Mouse (Mus musculus) inflammation-experienced regulatory T-cells, adult 6 months (primary cell): ENCODE measurements at regions not wholly inside any gene's neighbourhood (a gene's known extent, or its start where the extent isn't known, plus 50 kb on each side); places are given as distances from the start of the nearest gene placed in this dataset.

Source experiments
- ATAC-seq: one replicate; pipeline ENCODE4 v1.8.0; 2017

GRCm38 (mm10) chr1:193764103-193764502 lies 394.0 kb upstream of the Camk1g start:
- no peak for ATAC-seq

GRCm38 (mm10) chr1:193751819-193752251 lies 381.7 kb upstream of the Camk1g start:
- ATAC-seq, result no peak

- no peak for ATAC-seq
Measured at GRCm38 (mm10) chr1:193750929-193751328, 380.8 kb upstream of the Camk1g start.

GRCm38 (mm10) chr1:193747426-193747960 lies 377.4 kb upstream of the Camk1g start:
- no peak for ATAC-seq

GRCm38 (mm10) chr1:193742688-193743087 lies 372.6 kb upstream of the Camk1g start:
- ATAC-seq, result no peak

- no peak for ATAC-seq
Measured at GRCm38 (mm10) chr1:193738821-193739220, 368.7 kb upstream of the Camk1g start.

GRCm38 (mm10) chr1:193735949-193736518 lies 365.9 kb upstream of the Camk1g start:
- no peak for ATAC-seq

- no peak for ATAC-seq
Measured at GRCm38 (mm10) chr1:193734014-193734763, 364.1 kb upstream of the Camk1g start.

GRCm38 (mm10) chr1:193733402-193733801 lies 363.3 kb upstream of the Camk1g start:
- no peak for ATAC-seq

GRCm38 (mm10) chr1:193732113-193732512 lies 362.0 kb upstream of the Camk1g start:
- no peak for ATAC-seq

GRCm38 (mm10) chr1:193721850-193722249 lies 351.8 kb upstream of the Camk1g start:
- no peak for ATAC-seq

- no peak for ATAC-seq
Measured at GRCm38 (mm10) chr1:193720420-193720851, 350.3 kb upstream of the Camk1g start.

GRCm38 (mm10) chr1:193715328-193715727 lies 345.2 kb upstream of the Camk1g start:
- no peak for ATAC-seq

- ATAC-seq, result no peak
Measured at GRCm38 (mm10) chr1:193714631-193715030, 344.5 kb upstream of the Camk1g start.

GRCm38 (mm10) chr1:193705205-193705604 lies 335.1 kb upstream of the Camk1g start:
- ATAC-seq, result no peak

- ATAC-seq, result no peak
Measured at GRCm38 (mm10) chr1:193702707-193703419, 332.8 kb upstream of the Camk1g start.

GRCm38 (mm10) chr1:193700217-193700616 lies 330.1 kb upstream of the Camk1g start:
- no peak for ATAC-seq

GRCm38 (mm10) chr1:193698603-193699266 lies 328.6 kb upstream of the Camk1g start:
- ATAC-seq, result no peak

GRCm38 (mm10) chr1:193697857-193698256 lies 327.8 kb upstream of the Camk1g start:
- ATAC-seq, result no peak

- ATAC-seq, result no peak
Measured at GRCm38 (mm10) chr1:193697001-193697400, 326.9 kb upstream of the Camk1g start.

- ATAC-seq, result no peak
Measured at GRCm38 (mm10) chr1:193692991-193693390, 322.9 kb upstream of the Camk1g start.

GRCm38 (mm10) chr1:193689601-193690000 lies 319.5 kb upstream of the Camk1g start:
- no peak for ATAC-seq

GRCm38 (mm10) chr1:193682917-193683316 lies 312.8 kb upstream of the Camk1g start:
- ATAC-seq, result no peak
